Mouse (Mus musculus) forebrain, embryonic 12.5 days (tissue): ENCODE measurements around the gene Lingo1. TPM values are rescaled to one million over a fixed set of nuclear protein-coding genes. Genes with fewer than 3 reads are reported as not detected.

ENCODE experiments used
- ATAC-seq: fragments of 200-750 bp; cut with Nextera tagmentation; 2 replicates; pipeline ENCODE4 v1.8.0; 2017; ENCODE audit warnings: moderate TSS enrichment; ENCODE audit not compliant: low FRiP score
- H3K27ac ChIP-seq: fragments of 300-500 bp; sonication (generic); 2 replicates; pipeline ENCODE4 v1.5.1; 2016; ENCODE audit warnings: mild to moderate bottlenecking
- H3K27me3 ChIP-seq: fragments of 300-500 bp; sonication (generic); 2 replicates; pipeline ENCODE4 v1.6.1; 2016; ENCODE audit warnings: mild to moderate bottlenecking
- H3K36me3 ChIP-seq: fragments of 300-500 bp; sonication (generic); replicated peaks from 2 replicates; pipeline ENCODE4 v1.6.1; 2016; ENCODE audit warnings: mild to moderate bottlenecking
- H3K4me1 ChIP-seq: fragments of 300-500 bp; sonication (generic); 2 replicates; pipeline ENCODE4 v1.6.1; 2016
- H3K4me2 ChIP-seq: fragments of 300-500 bp; sonication (generic); 2 replicates; pipeline ENCODE4 v1.6.1; 2016; ENCODE audit warnings: mild to moderate bottlenecking, moderate library complexity
- H3K4me3 ChIP-seq: fragments of 300-500 bp; sonication (generic); replicated peaks from 2 replicates; pipeline ENCODE4 v1.5.1; 2016; ENCODE audit warnings: mild to moderate bottlenecking
- H3K9ac ChIP-seq: fragments of 300-500 bp; sonication (generic); 2 replicates; pipeline ENCODE4 v1.6.1; 2016; ENCODE audit warnings: mild to moderate bottlenecking
- H3K9me3 ChIP-seq: fragments of 300-500 bp; sonication (generic); 2 replicates; pipeline ENCODE4 v1.6.1; 2016
- WGBS: fragments of 180-500 bp; shearing (Covaris S2); methylation state at CpG from one replicate; pipeline ENCODE4 v1.1.7; 2016; 5-methylcytosine and 5-hydroxymethylcytosine counted together
- polyA plus RNA-seq: library from polyadenylated mRNA; unstranded; fragments of >200 nt; fragmentation: Nextera tagmentation; extraction: Ambion mirVana; gene quantifications from 2 replicates; pipeline ENCODE4 v1.2.1, GENCODE M21; 2016

Lingo1 gene
- polyA plus RNA-seq = 9.4 and 10.5 TPM in 2 replicates

GRCm38 (mm10) chr9:56795721-56796655 is at the start of gene Lingo1:
Gene Lingo1, minus strand, starts transcription at chr9:56796468.
- H3K9ac ChIP-seq = peak within 1 kb of the TSS; percentile 60
- H3K4me2 ChIP-seq = peak within 1 kb of the TSS; percentile 89
- H3K36me3 ChIP-seq = no peaks in the 10 kb centered on the region
- H3K27ac ChIP-seq = peak within 1 kb of the TSS; percentile 42; the same call in 1 of the 2 replicates
- ATAC-seq = peak; percentile 75
- WGBS = under 1% methylated on average over 85 of the region's 88 CpGs
- H3K9me3 ChIP-seq = no peaks in the 10 kb centered on the region
- peak within 1 kb of the TSS; percentile 51 for H3K4me3 ChIP-seq
- H3K4me1 ChIP-seq = peaks cover 17% of the 10 kb centered on the region
- peaks cover 90% of the 10 kb centered on the region for H3K27me3 ChIP-seq

- ATAC-seq = no peak
- H3K9ac ChIP-seq = no peak overlapping the region
Measured at GRCm38 (mm10) chr9:56844644-56845043, 48.4 kb upstream of the Lingo1 start.

GRCm38 (mm10) chr9:56843679-56844188 is 47.5 kb upstream of the Lingo1 start:
- no peaks in the 10 kb centered on the region for H3K9me3 ChIP-seq
- H3K36me3 ChIP-seq = no peaks in the 10 kb centered on the region
- 46% methylated on average over 7 of the region's 7 CpGs for WGBS
- H3K27ac ChIP-seq = no peak overlapping the region
- peaks cover 15% of the 10 kb centered on the region; the same call in 1 of the 2 replicates for H3K4me1 ChIP-seq
- H3K4me2 ChIP-seq = no peak overlapping the region
- H3K9ac ChIP-seq = peak overlapping the region; percentile 33; the same call in 1 of the 2 replicates
- H3K4me3 ChIP-seq = no peak overlapping the region
- peaks cover 15% of the 10 kb centered on the region; the same call in 1 of the 2 replicates for H3K27me3 ChIP-seq
- ATAC-seq = no peak

More at GRCm38 (mm10) chr9:56844644-56845043, 48.4 kb upstream of the Lingo1 start:
- H3K27ac ChIP-seq = no peak overlapping the region
- no peaks in the 10 kb centered on the region for H3K9me3 ChIP-seq
- no peaks in the 10 kb centered on the region for H3K36me3 ChIP-seq
- WGBS = 74% methylated on average over 8 of the region's 8 CpGs
- H3K4me3 ChIP-seq = no peak overlapping the region
- H3K4me1 ChIP-seq = peaks cover 14% of the 10 kb centered on the region; the same call in 1 of the 2 replicates
- no peak overlapping the region for H3K4me2 ChIP-seq
- peaks cover 13% of the 10 kb centered on the region; the same call in 1 of the 2 replicates for H3K27me3 ChIP-seq

GRCm38 (mm10) chr9:56842303-56842719 is 46.0 kb upstream of the Lingo1 start:
- Histone ChIP-seq H3K9me3 (no peaks in the 10 kb centered on the region), H3K27me3 (peaks cover 19% of the 10 kb centered on the region; the same call in 1 of the 2 replicates), H3K4me2 (no peak overlapping the region), H3K4me3 (no peak overlapping the region), H3K27ac (no peak overlapping the region), H3K4me1 (peaks cover 15% of the 10 kb centered on the region; the same call in 1 of the 2 replicates), H3K36me3 (no peaks in the 10 kb centered on the region), H3K9ac (no peak overlapping the region)
- 73% methylated on average over 3 of the region's 3 CpGs for WGBS
- ATAC-seq = no peak

GRCm38 (mm10) chr9:56841864-56842263 is 45.6 kb upstream of the Lingo1 start:
- no peak overlapping the region for H3K9ac ChIP-seq
- H3K4me3 ChIP-seq = no peak overlapping the region
- no peak overlapping the region for H3K27ac ChIP-seq
- H3K9me3 ChIP-seq = no peaks in the 10 kb centered on the region
- ATAC-seq = no peak
- H3K27me3 ChIP-seq = peaks cover 19% of the 10 kb centered on the region; the same call in 1 of the 2 replicates
- H3K36me3 ChIP-seq = no peaks in the 10 kb centered on the region
- H3K4me1 ChIP-seq = peaks cover 15% of the 10 kb centered on the region; the same call in 1 of the 2 replicates
- no peak overlapping the region for H3K4me2 ChIP-seq

- 0 out of 2 replicates have a peak overlapping the region, but pooled peaks have one; percentile 25 for H3K27ac ChIP-seq
Measured at GRCm38 (mm10) chr9:56840721-56841120, 44.5 kb upstream of the Lingo1 start.

GRCm38 (mm10) chr9:56835152-56835551 is 38.9 kb upstream of the Lingo1 start:
- Histone ChIP-seq H3K9ac (no peak overlapping the region), H3K4me3 (no peak overlapping the region), H3K27me3 (peaks cover 28% of the 10 kb centered on the region; the same call in 1 of the 2 replicates), H3K4me2 (no peak overlapping the region), H3K27ac (no peak overlapping the region), H3K9me3 (no peaks in the 10 kb centered on the region), H3K36me3 (no peaks in the 10 kb centered on the region), H3K4me1 (peaks cover 19% of the 10 kb centered on the region)
- ATAC-seq = no peak
- WGBS = 89% methylated on average over 5 of the region's 5 CpGs

More at GRCm38 (mm10) chr9:56840721-56841120, 44.5 kb upstream of the Lingo1 start:
- Histone ChIP-seq H3K4me3 (no peak overlapping the region), H3K4me1 (peaks cover 15% of the 10 kb centered on the region; the same call in 1 of the 2 replicates), H3K9me3 (no peaks in the 10 kb centered on the region), H3K27me3 (peaks cover 26% of the 10 kb centered on the region; the same call in 1 of the 2 replicates), H3K36me3 (no peaks in the 10 kb centered on the region), H3K9ac (no peak overlapping the region), H3K4me2 (no peak overlapping the region)
- 39% methylated on average over 5 of the region's 5 CpGs for WGBS
- peak; percentile 30; the same call in 1 of the 2 replicates for ATAC-seq

GRCm38 (mm10) chr9:56832900-56833299 is 36.6 kb upstream of the Lingo1 start:
- Histone ChIP-seq H3K4me1 (peaks cover 30% of the 10 kb centered on the region), H3K4me3 (no peak overlapping the region), H3K9me3 (no peaks in the 10 kb centered on the region), H3K4me2 (no peak overlapping the region), H3K27me3 (peaks cover 22% of the 10 kb centered on the region), H3K27ac (no peak overlapping the region), H3K36me3 (no peaks in the 10 kb centered on the region), H3K9ac (no peak overlapping the region)
- ATAC-seq = no peak
- WGBS = 46% methylated on average over 6 of the region's 6 CpGs

GRCm38 (mm10) chr9:56831904-56832303 is 35.6 kb upstream of the Lingo1 start:
- Histone ChIP-seq H3K9me3 (no peaks in the 10 kb centered on the region), H3K4me3 (no peak overlapping the region), H3K4me1 (peaks cover 30% of the 10 kb centered on the region), H3K4me2 (no peak overlapping the region), H3K27ac (no peak overlapping the region), H3K36me3 (no peaks in the 10 kb centered on the region), H3K27me3 (peaks cover 25% of the 10 kb centered on the region), H3K9ac (no peak overlapping the region)
- no peak for ATAC-seq
- WGBS = 93% methylated on average over 3 of the region's 3 CpGs

- no peaks in the 10 kb centered on the region for H3K9me3 ChIP-seq
- no peak overlapping the region for H3K4me3 ChIP-seq
- no peak overlapping the region for H3K4me2 ChIP-seq
- WGBS = 21% methylated on average over 4 of the region's 4 CpGs
- no peak overlapping the region for H3K9ac ChIP-seq
- peaks cover 39% of the 10 kb centered on the region for H3K4me1 ChIP-seq
- H3K36me3 ChIP-seq = no peaks in the 10 kb centered on the region
- peaks cover 30% of the 10 kb centered on the region for H3K27me3 ChIP-seq
- peak; percentile 61 for ATAC-seq
- H3K27ac ChIP-seq = 0 out of 2 replicates have a peak overlapping the region, but pooled peaks have one; percentile 58
Measured at GRCm38 (mm10) chr9:56830162-56830561, 33.9 kb upstream of the Lingo1 start.

- H3K9me3 ChIP-seq = no peaks in the 10 kb centered on the region
- ATAC-seq = no peak
- WGBS = 84% methylated on average over 6 of the region's 6 CpGs
- no peak overlapping the region for H3K27ac ChIP-seq
- no peaks in the 10 kb centered on the region for H3K36me3 ChIP-seq
- H3K4me2 ChIP-seq = no peak overlapping the region
- peaks cover 46% of the 10 kb centered on the region for H3K4me1 ChIP-seq
- H3K9ac ChIP-seq = no peak overlapping the region
- H3K27me3 ChIP-seq = peaks cover 40% of the 10 kb centered on the region
- H3K4me3 ChIP-seq = no peak overlapping the region
Measured at GRCm38 (mm10) chr9:56828841-56829240, 32.6 kb upstream of the Lingo1 start.

- no peaks in the 10 kb centered on the region for H3K9me3 ChIP-seq
Measured at GRCm38 (mm10) chr9:56828146-56828545, 31.9 kb upstream of the Lingo1 start.

More at GRCm38 (mm10) chr9:56828146-56828545, 31.9 kb upstream of the Lingo1 start:
- no peak overlapping the region for H3K4me2 ChIP-seq
- H3K4me1 ChIP-seq = peaks cover 43% of the 10 kb centered on the region
- no peak; the same call in 1 of the 2 replicates for ATAC-seq
- no peak overlapping the region for H3K9ac ChIP-seq
- no peak overlapping the region for H3K4me3 ChIP-seq
- WGBS = 24% methylated on average over 9 of the region's 9 CpGs
- H3K27ac ChIP-seq = no peak overlapping the region
- peaks cover 38% of the 10 kb centered on the region for H3K27me3 ChIP-seq
- H3K36me3 ChIP-seq = no peaks in the 10 kb centered on the region
